ENCODE assay signal across 8 mouse cellular contexts in the genomic region with DNA sequence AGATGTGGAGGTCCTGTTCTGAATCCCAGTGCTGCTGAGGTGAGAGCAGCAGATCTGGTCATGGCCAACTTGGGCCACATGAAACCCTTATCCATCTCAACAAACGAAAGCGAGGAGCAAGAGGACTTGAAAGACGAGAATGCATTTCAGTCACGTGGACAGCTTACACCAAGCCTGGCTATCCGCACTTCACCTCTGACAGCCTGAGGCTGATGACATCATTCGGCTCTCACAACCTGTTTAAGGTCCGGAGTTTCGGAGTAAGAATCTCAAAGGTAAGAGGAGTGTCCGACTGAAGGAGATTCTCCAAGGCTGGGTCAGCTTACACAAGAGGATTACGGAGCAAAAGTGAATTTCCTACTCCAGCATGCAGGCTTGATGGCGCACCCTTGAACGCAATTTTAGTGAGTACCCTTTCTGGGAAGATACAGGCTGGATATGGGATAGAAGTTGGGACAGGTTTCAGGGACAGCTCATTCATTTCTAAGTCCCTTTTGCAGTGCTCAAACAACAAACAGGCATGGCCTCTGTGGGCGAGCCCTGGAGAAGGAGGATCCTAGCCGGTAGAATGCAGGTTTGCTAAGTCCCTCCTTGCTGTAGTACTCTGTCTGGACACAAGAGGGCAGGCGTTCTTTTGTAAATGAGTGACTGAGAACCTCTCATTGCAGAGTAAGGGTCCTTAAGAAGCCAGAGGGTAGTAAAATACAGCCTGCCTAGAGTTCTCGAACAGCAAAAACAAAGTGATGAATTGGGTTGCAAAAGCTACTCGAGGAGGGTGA. TPM values are rescaled to one million over a fixed set of nuclear protein-coding genes. Genes with fewer than 3 reads are reported as not detected.
DNase-seq lines count a peak whose midpoint lies in the region; ATAC-seq and TF ChIP-seq lines count a peak whose summit lies in the region.

No protein-coding gene starts in this region.

- H3K9me3 ChIP-seq in E14TG2a.4 (ENCODE audit: low read length): no peaks in the 10 kb centered on the region
- H3K9me3 ChIP-seq in forebrain, embryonic 10.5 days: no peaks in the 10 kb centered on the region
- H3K9me3 ChIP-seq in heart, embryonic 15.5 days (replicated peaks): no peaks in the 10 kb centered on the region
- no peaks in the 10 kb centered on the region for H3K9me3 ChIP-seq in liver, embryonic 14.5 days (ENCODE audit: control insufficient read depth, low read length)

- TF ChIP-seq EP300 in liver, embryonic 14.5 days (IDR thresholded peaks at IDR 0.05; ENCODE audit: low read depth): no peak

- no peak for TF ChIP-seq POLR2A in thymus, adult 2 months (IDR thresholded peaks at IDR 0.05; ENCODE audit: control insufficient read depth, extremely low read depth, insufficient read depth, low read length, poor library complexity)

- no peaks in the 10 kb centered on the region for H3K36me3 ChIP-seq in E14TG2a.4 (ENCODE audit: insufficient read depth, low read length)
- H3K36me3 ChIP-seq in forebrain, embryonic 10.5 days (replicated peaks): no peaks in the 10 kb centered on the region
- H3K36me3 ChIP-seq in heart, embryonic 15.5 days: no peaks in the 10 kb centered on the region
- no peaks in the 10 kb centered on the region for H3K36me3 ChIP-seq in liver, embryonic 14.5 days (replicated peaks; ENCODE audit: control insufficient read depth, insufficient read depth, low read depth)
- no peaks in the 10 kb centered on the region for H3K36me3 ChIP-seq in thymus, adult 2 months (ENCODE audit: control insufficient read depth, insufficient read depth, low read length)

- H3K4me3 ChIP-seq in E14TG2a.4 (replicated peaks; ENCODE audit: low read length): no peak overlapping the region
- H3K4me3 ChIP-seq in forebrain, embryonic 10.5 days: no peak overlapping the region
- peak overlapping the region; percentile 17 for H3K4me3 ChIP-seq in heart, embryonic 15.5 days
- H3K4me3 ChIP-seq in liver, embryonic 14.5 days (ENCODE audit: insufficient read depth in 1 of 2, low read depth in 2 of 2, low read length in 2 of 2): no peak overlapping the region
- H3K4me3 ChIP-seq in thymus, adult 2 months (ENCODE audit: control insufficient read depth, insufficient read depth, low read length): no peak overlapping the region

- peak; percentile 35; the same call in 1 of the 2 replicates for ATAC-seq in heart, embryonic 15.5 days (replicated peaks; ENCODE audit: insufficient number of reproducible peaks, insufficient read depth, low FRiP score, low read depth)
- ATAC-seq in liver, embryonic 14.5 days (ENCODE audit: insufficient read depth): no peak

- TF ChIP-seq CTCF in E14TG2a.4 (conservative IDR thresholded peaks at IDR 0.05; ENCODE audit: low read length): peak; percentile 65
- peak; percentile 82 for TF ChIP-seq CTCF in liver, embryonic 14.5 days (IDR thresholded peaks at IDR 0.05; ENCODE audit: low read depth)
- TF ChIP-seq CTCF in thymus, adult 2 months (IDR thresholded peaks at IDR 0.05; ENCODE audit: borderline replicate concordance, control insufficient read depth, extremely low read depth, insufficient read depth, low read length, poor library complexity): no peak

- peak; percentile 47 for DNase-seq in c-Kit-negative CD71-positive TER-119-positive erythroid progenitor cells, embryonic 14.5 days (ENCODE audit: low read depth, low spot score)
- peak; percentile 76 for DNase-seq in forebrain, embryonic 10.5 days (ENCODE audit: extremely low spot score, low spot score)
- DNase-seq in kidney, postnatal 14 days: peak; percentile 88
- DNase-seq in liver, embryonic 14.5 days (ENCODE audit: low read depth in 3 of 3, low spot score in 3 of 3): peak; percentile 47 to 56 (median 48)
- peak; percentile 67 for DNase-seq in ovary, postnatal 10 days (ENCODE audit: low spot score)
- peak; percentile 85 for DNase-seq in thymus, adult 2 months

- no peak overlapping the region for H3K27ac ChIP-seq in forebrain, embryonic 10.5 days
- H3K27ac ChIP-seq in heart, embryonic 15.5 days: no peak overlapping the region
- H3K27ac ChIP-seq in liver, embryonic 14.5 days: no peak overlapping the region
- no peak overlapping the region for H3K27ac ChIP-seq in thymus, adult 2 months (ENCODE audit: control insufficient read depth, insufficient read depth, low read length)

- H3K4me1 ChIP-seq in E14TG2a.4 (replicated peaks; ENCODE audit: low read depth, low read length): peaks cover 15% of the 10 kb centered on the region
- no peaks in the 10 kb centered on the region for H3K4me1 ChIP-seq in forebrain, embryonic 10.5 days
- no peaks in the 10 kb centered on the region; the same call in 1 of the 2 replicates for H3K4me1 ChIP-seq in heart, embryonic 15.5 days (replicated peaks)
- 0 out of 4 replicates have a peak, but pooled peaks cover 0 to 1% of the 10 kb centered on the region in 2 experiments for H3K4me1 ChIP-seq in liver, embryonic 14.5 days (replicated peaks; ENCODE audit: control insufficient read depth in 2 of 2, insufficient read depth in 2 of 2, low read length in 1 of 2)
- H3K4me1 ChIP-seq in thymus, adult 2 months (replicated peaks; ENCODE audit: control insufficient read depth, insufficient read depth, low read length): no peaks in the 10 kb centered on the region

- no peak overlapping the region for H3K9ac ChIP-seq in heart, embryonic 15.5 days
- H3K9ac ChIP-seq in liver, embryonic 14.5 days (replicated peaks): no peak overlapping the region

- no peaks in the 10 kb centered on the region for H3K27me3 ChIP-seq in E14TG2a.4 (ENCODE audit: insufficient read depth, low read length)
- H3K27me3 ChIP-seq in forebrain, embryonic 10.5 days (ENCODE audit: poor library complexity, severe bottlenecking): peaks cover 6% of the 10 kb centered on the region
- H3K27me3 ChIP-seq in heart, embryonic 15.5 days: no peaks in the 10 kb centered on the region
- H3K27me3 ChIP-seq in liver, embryonic 14.5 days (ENCODE audit: control insufficient read depth, insufficient read depth, low read length): no peaks in the 10 kb centered on the region
- H3K27me3 ChIP-seq in thymus, adult 2 months (ENCODE audit: control insufficient read depth, insufficient read depth, low read length): no peaks in the 10 kb centered on the region

- WGBS in forebrain, embryonic 10.5 days: 49% methylated on average over 17 of the region's 17 CpGs
- WGBS in heart, embryonic 15.5 days: 31% methylated on average over 17 of the region's 17 CpGs
- WGBS in liver, embryonic 14.5 days (ENCODE audit: insufficient replicate concordance): 37% methylated on average over 17 of the region's 17 CpGs
- WGBS in thymus, adult 2 months: 60% methylated on average over 17 of the region's 17 CpGs

- H3K4me2 ChIP-seq in heart, embryonic 15.5 days: peak overlapping the region; percentile 52
- H3K4me2 ChIP-seq in liver, embryonic 14.5 days (ENCODE audit: low read depth): peak overlapping the region; percentile 23; the same call in 1 of the 2 replicates

RNA-seq across cellular contexts. Expression of gene Plbd1, which starts 41.2 kb away (rescaled TPM):
- 1.0 and 1.1 TPM in 2 replicates for polyA plus RNA-seq in forebrain, embryonic 10.5 days (2016; fragmentation: Nextera tagmentation; extraction: Ambion mirVana)
- 4.8 and 5.6 TPM in 2 replicates for polyA plus RNA-seq in heart, embryonic 15.5 days (2015; fragmentation: Nextera tagmentation; extraction: Ambion mirVana)
- 2.5 and 3.9 TPM in 2 replicates for polyA plus RNA-seq in liver, embryonic 14.5 days (2012; rRNA removed)
- 5.9 and 7.6 TPM in 2 replicates for polyA plus RNA-seq in liver, embryonic 14.5 days (2014; fragmentation: Nextera tagmentation; extraction: Ambion mirVana)
- 31.4 and 37.1 TPM in 2 replicates for polyA plus RNA-seq in thymus, adult 2 months (2012; rRNA removed)
